Mouse (Mus musculus) cerebellum, adult 8-10 months (tissue): Measurements from ENCODE around the gene Tia1.
A peak's percentile ranks its signal among the peaks of the same experiment; 100 is the strongest.

Experiments
- DNase-seq: peaks from one replicate; pipeline ENCODE4 v3.0.0; 2022

Gene Tia1

DNA sequence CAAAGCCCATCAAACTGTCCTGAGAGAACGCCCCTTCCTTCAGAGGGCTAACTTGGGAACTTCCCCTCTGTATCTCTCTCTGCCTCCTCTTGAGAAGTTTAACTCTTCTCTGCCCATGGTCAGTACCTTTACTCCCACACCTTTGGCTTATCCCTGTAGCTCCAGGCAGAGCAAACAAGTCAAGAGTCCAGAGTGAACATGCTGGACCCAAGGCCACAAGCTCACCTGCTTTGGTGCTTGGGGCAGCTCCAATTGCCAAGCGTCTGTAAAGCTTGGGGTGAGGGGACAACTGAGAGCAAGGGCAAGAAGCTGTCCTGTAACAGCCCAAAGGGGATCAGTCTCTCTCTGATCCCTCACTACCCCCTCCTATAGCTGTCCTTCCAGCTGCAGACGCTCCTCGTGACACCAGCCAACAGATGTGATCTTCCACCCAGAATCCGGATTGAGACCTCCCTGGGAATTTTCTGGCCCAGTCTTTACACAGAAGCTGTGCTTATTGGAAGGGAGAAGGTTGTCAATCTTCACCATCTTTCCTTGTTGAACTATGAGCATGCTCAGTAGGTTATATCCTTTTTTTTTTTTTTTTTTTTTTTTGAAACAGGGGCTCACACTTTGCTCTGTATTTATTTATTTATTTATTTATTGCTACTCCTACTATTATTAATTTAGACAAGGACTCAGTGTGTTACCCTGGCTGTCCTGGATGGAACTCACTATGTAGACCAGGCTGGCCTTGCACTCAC, 18.5 kb upstream of the Tia1 start:
- DNase-seq, result no peak

DNA sequence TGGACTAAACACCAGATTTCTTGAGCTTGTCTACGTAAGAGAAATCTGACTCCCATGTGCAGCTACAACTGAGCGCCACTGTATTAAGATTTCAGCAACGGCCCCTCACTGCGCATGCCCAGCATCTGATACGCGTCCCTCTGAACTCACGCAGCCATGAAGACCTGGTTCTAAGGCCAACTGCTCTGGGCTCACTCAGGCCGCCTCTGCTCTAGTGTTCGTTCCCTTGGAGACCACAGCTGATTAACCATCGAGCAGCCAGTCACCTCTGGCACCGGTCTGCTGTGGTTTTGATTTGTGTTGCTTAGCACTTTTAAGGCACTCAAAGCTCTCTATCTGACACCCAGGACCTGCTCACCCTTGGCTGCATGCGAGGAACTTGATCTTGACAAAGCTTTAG, 16.7 kb upstream of the Tia1 start:
- DNase-seq, result no peak

DNA sequence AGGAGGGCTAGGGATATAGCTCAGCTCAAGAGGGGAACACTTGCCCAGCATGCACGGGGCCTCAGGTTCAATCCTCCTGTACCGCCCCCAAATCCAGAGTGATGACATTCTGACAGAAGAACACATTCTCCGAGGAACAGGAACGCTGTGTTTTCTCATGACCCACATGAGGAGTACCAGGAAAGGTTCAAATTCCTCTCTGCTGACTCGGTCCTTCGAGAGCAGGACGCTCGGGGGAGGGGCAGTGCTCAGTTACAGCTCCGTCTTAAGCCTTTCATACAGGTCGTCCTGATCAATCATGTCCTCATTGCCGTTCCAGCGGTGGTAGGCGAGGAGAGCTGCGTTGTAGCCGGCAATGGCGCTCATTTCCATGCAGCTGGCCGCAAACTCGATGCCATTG, 15.6 kb upstream of the Tia1 start:
- no peak for DNase-seq

DNA sequence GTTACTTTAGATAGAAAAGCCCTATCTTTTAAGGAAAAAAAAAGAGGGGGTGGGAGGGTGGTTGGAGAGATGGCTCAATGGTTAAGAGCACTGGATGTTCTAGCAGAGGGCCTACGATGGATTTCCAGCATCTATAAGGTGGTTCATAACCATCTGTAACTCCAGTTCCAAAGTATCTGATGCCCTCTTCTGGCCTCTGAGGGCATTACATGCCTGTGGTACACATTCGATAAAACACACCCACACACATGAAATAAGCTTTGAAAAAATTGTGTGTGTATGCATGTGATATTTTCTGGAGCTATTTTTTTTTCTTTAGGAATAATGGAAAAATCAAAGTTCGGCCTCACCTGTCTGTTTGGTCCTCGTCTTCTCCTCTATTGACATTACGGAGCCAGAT, 12.7 kb upstream of the Tia1 start:
- no peak for DNase-seq

DNA sequence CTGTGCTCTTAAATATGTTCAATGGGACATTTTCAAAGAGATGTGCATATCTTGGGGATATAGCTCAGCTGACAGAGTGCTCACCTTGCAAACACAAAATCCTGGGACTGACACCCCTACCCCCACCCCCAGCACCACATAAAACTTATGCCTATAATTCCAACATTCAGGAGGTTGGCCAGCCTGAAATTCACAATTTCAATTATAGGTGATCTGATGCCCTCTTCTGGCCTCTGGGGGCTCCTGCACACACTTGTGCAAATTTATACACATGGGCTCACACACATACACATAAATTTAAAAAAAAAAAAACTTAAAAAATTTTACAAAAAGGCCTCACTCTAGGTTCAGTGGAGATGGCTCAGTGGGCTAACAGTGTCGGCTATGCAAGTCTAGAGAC, 10.8 kb upstream of the Tia1 start:
- no peak for DNase-seq

DNA sequence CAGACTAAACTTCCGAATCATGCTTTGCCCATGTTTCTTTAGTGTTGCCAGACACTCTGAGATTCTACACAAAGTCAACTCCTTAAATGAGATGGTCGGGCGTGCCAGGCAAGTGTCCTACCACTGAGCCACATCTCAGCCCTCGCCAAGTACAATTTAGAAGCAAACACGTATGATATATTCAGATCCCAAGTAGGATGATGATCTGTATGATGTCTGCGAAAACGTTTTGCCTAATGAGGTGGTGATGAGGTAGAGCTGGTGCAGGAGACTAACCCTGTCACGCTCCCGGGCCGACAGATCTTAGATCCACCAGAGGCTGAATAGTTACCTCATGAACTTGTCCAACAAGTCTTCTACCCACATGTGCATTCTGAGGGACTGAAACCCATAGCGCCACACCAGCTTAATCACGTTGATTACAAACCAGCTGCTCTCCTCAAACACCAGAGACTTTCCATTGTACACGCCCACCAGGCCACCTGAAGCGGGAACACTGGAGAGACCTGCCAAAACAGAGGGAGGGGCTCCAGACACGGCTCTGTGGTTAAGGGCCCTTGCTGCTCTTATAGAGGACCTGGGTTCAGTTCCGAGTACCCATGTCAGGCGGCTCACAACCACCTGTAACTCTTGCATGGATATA, 9.8 kb upstream of the Tia1 start:
- no peak for DNase-seq

DNA sequence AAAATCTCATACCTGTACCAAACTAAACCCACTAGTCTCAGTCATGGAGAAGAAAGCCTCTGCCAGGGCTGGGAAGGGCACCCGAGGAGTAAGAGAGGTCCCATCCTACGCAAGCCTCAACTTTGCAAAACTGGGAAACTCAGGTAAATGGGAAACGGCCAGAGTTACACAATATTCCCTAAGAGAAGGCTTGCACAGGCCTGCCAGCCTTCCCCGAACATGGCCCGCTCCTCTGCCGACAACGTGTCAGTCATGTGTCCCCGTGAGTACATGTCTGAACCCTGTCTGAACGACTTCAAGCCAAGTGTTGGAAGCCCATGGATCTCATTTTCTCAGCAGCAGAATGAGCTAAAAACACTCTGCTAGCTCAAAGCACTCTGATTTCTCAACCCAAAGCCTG, 9.0 kb upstream of the Tia1 start:
- DNase-seq, result no peak

GRCm38 (mm10) chr6:86395969-86396368, 8.1 kb upstream of the Tia1 start:
- no peak for DNase-seq

DNA sequence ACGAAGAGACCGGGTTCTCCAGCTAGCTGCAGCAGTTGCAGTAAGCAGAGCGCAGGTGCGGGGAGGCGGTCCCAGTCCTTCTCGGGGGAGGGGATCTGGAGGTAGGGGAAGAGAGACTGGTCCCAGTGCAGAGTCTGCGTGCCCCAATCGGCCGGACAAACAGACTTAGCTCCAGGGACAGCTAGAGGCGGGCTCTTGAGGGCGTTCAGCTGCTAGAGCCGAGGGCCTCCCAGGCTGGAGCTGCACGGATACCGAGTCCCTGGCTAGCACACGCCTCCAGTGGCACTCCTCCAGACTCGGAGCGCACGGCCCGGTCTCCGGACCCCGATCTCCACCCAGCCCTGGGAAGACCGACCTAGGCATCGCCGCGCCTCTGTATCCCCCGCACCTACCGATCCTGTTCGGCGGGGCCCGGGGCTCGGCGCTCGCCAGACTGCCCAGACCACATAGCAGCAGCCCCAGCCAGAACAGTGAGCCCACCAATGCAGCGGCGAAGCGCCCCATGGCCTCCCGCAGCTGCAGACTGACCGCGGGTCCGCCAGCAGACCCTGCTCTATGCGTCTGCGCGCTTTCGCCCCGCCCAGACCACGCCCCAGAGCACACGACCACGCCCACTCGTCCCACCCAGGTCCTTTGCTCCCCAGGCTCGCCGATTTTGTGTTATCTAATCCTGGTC, 7.3 kb upstream of the Tia1 start, which contains the start of gene Pcyox1:
Pcyox1 (minus strand) TSS at position 574 of the 676 bp plus-strand sequence.
- peak; percentile 91 for DNase-seq

DNA sequence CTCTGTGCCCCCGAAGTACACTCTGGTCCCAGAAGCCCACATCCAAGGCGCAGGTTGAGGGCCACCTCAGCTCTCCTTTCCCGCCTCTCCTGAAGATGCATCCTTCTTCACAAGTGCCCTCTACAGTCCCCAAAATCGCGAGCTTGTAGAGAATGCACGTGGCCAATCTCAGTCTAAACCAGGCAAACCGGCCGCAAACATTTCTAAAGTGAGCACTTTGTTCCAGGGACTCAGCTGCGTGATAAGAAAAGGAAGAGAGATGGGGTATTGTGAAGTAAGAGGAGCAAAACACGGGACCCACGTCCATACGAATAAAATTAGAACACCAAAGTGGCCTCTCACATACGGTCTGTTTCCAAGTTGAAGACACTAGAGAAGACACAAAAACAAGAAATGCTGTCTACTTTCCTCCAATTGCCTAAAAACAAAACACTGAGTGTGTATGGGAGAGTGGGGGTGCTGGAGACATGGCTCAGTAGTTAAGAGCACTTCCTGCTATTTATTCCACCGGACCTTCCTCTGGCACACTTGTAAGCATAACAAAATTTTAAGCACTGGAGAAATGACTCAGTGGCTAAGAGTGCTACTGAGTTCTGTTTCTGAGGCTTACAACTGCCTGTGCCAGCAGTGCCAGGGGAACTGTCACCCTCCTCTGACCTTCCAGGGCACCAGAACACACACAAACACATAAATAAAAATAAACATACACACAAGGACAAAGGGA, 6.6 kb upstream of the Tia1 start:
- no peak for DNase-seq

DNA sequence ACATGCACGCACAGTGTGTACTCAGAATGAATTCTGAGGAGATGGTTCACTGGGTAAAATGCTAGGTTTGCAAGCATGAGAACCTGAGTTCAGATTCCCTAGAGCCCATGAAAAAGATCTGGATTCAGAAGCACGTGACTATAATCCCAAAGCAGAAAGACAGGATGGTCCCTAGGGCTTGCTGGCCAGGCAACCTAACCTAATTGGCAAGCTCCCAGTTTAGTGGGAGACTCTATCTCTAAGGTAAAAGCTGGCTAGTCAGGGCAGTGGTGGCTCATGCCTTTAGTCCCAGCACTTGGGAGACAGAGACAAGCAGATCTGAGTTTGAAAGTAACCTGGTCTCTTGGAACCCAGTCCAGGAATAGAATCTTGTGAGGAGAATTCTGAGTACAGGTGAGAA, 5.0 kb upstream of the Tia1 start:
- no peak for DNase-seq

GRCm38 (mm10) chr6:86399995-86400394, 4.0 kb upstream of the Tia1 start:
- no peak for DNase-seq

DNA sequence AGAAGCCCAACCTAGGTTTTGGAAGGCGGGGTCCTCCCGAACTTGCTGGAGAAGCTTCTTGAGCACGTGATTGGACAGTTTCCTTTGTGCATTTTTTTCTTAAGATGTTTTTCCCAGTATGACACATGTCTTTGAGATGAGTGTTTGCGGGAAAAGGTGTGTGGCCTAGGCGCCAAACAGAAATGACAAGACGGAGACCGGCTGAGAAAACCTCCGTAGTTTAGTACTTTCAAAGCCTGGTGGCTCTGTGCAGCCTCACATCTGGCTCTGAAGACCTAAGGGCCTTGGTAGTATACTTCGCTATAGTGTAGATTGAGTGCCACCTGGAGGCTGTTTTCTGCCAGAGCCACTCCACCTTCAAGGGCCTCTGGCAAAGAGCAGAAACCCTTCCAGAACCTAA, 3.0 kb upstream of the Tia1 start:
- no peak for DNase-seq

DNA sequence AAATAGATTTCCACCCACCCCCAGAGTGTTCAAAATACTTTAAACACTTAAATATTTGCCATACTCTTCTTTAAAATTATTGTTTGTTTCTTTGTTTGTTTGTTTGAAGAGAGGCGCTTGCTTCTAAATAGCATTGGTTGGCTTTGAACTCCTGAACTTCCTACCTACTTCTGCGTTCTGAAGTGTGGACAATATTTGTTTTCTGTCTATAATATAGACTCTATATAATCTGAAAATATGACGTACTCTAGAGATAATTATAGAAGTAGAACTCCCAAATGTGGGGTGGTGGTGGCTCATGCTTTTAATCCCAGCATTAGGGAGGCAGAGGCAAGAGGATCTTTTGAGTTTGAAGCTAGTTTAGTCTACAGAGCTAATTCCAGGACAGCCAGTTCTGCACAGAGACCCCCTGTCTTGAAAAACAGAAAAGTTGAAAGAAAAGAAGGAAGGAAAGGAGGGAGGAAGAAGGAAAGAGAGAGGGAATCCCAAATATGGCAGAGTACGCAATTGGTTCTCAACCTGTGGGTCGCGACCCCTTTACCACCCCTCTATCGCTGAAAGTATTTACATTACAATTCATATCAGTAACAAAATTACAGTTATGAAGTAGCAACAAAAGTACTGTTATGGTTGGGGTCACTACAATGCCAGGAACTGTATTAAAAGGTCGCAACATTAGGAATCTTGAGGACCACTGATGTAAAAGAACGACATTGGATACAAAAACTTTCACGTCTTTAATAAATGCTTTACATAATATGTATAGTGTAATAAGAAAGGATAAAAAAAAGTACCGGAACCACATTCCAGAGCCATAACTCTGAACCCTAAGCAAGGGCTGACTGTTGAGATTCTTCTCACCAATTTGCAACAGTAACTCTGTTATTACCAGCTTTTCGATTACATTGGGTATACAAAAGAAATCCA, 1.1 kb upstream of the Tia1 start:
- no peak for DNase-seq

DNA sequence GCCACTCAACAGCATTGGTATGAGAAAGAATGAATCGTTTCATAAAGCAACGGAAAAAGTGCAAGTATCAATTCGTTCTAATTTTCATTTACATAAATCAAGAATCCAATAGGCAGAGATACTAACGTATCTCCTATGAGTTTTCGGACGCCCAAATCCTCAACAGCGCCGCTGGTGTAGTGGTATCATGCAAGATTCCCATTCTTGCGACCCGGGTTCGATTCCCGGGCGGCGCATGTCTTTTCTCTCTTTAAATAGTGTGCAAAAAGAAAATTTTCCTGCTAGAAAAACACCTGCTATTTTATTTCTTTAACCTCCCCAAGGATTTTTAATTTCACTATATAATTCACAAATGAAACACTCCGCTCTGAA, 305 bp upstream of the Tia1 start:
- peak; percentile 96 for DNase-seq

DNA sequence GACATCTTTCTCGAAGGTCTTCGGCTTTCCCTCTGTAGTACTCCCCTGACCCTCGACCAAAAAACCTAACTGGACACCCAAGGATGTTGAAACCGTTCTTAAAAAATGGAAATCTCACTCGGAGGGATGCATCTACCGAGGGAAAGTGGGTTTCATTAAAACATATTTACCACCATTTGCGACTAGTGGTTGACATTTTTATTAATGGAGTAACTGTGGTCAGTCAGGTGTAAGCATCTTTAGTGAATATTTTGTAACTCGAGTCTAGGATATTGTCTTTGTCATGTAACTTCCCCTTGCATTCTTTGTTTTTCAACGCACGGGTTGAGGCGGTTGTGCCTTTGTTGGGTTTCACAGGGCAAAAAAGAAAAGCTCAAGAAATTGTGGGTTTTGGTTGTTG, 977 bp downstream of the Tia1 start:
- DNase-seq, result no peak

DNA sequence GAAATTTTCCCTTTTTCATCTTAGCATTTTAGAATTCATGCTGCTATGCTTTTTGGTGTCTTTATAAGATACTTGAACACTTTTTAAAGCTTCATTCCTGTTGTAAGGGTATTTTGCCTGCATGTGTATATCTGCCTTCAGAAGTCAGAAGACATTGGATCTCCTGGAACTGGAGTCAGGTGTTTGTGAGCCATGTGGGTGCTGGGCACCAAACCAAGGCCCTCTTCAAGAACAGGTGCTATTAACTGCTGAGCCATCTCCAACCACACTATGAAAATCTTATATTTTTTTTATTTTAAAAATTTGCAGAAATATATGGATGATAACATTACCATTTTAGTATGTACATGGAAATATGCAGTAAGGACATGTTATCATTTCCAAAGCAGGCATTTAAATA, 2.3 kb downstream of the Tia1 start:
- no peak for DNase-seq

GRCm38 (mm10) chr6:86418711-86419110, 14.7 kb downstream of the Tia1 start:
- DNase-seq, result no peak

- DNase-seq, result no peak
Observed at GRCm38 (mm10) chr6:86419239-86419638, 15.2 kb downstream of the Tia1 start.

DNA sequence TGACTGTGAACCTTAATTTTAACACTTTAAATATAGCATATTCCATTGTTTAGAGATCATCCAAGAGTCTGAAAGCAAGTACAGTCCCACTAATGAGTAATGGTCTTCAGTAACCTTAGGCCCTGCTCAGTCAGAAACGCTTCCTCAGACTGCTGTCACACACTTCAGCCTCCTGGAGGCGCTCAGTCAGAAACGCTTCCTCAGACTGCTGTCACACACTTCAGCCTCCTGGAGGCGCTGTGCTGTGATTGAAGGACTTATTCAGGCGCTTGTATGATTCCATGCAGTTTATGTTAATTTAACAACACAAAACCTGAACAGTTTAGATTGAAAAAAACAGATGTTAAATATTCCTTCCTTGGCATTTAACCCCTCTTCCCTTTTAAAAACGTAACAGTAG, 16.5 kb downstream of the Tia1 start:
- DNase-seq, result no peak

DNA sequence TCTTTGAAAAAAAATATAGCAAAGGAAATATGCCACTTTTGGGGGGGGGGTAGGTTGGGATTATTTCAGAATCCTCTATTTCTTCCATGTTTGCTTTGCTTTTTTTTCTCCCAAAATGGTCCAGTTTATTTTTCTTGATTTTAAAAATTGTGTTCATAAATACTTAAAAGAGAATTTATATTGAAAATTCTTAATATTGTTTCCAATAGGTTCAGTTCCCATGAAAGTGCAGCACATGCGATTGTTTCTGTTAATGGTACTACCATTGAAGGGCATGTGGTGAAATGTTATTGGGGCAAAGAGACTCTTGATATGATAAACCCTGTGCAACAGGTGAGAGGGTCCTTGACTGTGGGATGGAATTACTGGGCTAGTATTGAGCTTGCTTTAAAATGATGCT, 22.3 kb downstream of the Tia1 start, which contains the start of gene Gm44790:
Gm44790 (plus strand) TSS at position 301 of the 400 bp plus-strand sequence.
- no peak for DNase-seq

DNA sequence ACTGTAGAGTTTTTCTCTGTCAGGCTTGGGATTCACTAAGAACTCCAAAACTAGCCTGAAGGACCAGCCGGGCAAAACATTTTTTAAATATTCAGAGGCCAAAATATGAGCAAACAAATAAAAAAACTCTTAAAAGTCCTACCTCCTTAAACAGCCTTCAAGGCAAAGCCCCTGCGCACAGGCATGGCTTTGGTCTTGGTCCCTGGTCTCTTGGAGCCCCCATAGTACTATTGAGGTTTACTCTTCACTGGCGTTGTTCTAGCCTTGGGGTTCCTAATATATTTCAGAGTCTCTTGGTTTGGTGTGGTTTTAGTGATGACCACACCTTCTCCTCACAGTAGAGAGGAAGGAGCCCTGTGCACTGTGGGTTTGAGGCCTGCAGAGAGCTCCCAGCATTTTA, 27.5 kb downstream of the Tia1 start:
- DNase-seq, result no peak
